Mouse (Mus musculus) cerebellum, postnatal 36 days (tissue): ENCODE results near the gene Adcy2.

ENCODE experiments used
- DNase-seq, 2 experiments: peaks; one replicate each; pipeline ENCODE4 v3.0.0; 2021 to 2022; ENCODE audit warnings: mixed read lengths in 2 of 2

The Adcy2 gene

GRCm38 (mm10) chr13:68998918-68999801 is at the start of gene Adcy2:
Gene Adcy2 (minus strand): TSS chr13:68999541.
- peak in 1 of 2 experiments; percentile 20 for DNase-seq

- no peak for DNase-seq
Measured at GRCm38 (mm10) chr13:69036991-69037597, 37.8 kb upstream of the Adcy2 start.

GRCm38 (mm10) chr13:69034621-69035020 is 35.3 kb upstream of the Adcy2 start:
- no peak for DNase-seq

- DNase-seq: no peak
Measured at GRCm38 (mm10) chr13:69033532-69033931, 34.2 kb upstream of the Adcy2 start.

GRCm38 (mm10) chr13:69029078-69029757 is 29.9 kb upstream of the Adcy2 start:
- DNase-seq: no peak

- DNase-seq: no peak
Measured at GRCm38 (mm10) chr13:69024964-69025363, 25.6 kb upstream of the Adcy2 start.

GRCm38 (mm10) chr13:69023239-69023638 is 23.9 kb upstream of the Adcy2 start:
- no peak for DNase-seq

- no peak for DNase-seq
Measured at GRCm38 (mm10) chr13:69020574-69020973, 21.2 kb upstream of the Adcy2 start.

GRCm38 (mm10) chr13:69006915-69007314 is 7.6 kb upstream of the Adcy2 start:
- DNase-seq: peak; percentile 36 to 38

- DNase-seq: no peak
Measured at GRCm38 (mm10) chr13:69006091-69006490, 6.8 kb upstream of the Adcy2 start.

- no peak for DNase-seq
Measured at GRCm38 (mm10) chr13:69004406-69004805, 5.1 kb upstream of the Adcy2 start.

- no peak for DNase-seq
Measured at GRCm38 (mm10) chr13:69002631-69003030, 3.3 kb upstream of the Adcy2 start.

- DNase-seq: no peak
Measured at GRCm38 (mm10) chr13:69002173-69002572, 2.8 kb upstream of the Adcy2 start.

- DNase-seq: no peak
Measured at GRCm38 (mm10) chr13:68999826-69000225, 485 bp upstream of the Adcy2 start.

GRCm38 (mm10) chr13:68998558-68998917 is 803 bp downstream of the Adcy2 start:
- DNase-seq: no peak

- DNase-seq: no peak
Measured at GRCm38 (mm10) chr13:68997821-68998551, 1.4 kb downstream of the Adcy2 start.

GRCm38 (mm10) chr13:68997386-68997785 is 2.0 kb downstream of the Adcy2 start:
- no peak for DNase-seq

- no peak for DNase-seq
Measured at GRCm38 (mm10) chr13:68996661-68997060, 2.7 kb downstream of the Adcy2 start.

- DNase-seq: no peak
Measured at GRCm38 (mm10) chr13:68985789-68986188, 13.6 kb downstream of the Adcy2 start.

GRCm38 (mm10) chr13:68984000-68984399 is 15.3 kb downstream of the Adcy2 start:
- no peak for DNase-seq

GRCm38 (mm10) chr13:68981048-68981447 is 18.3 kb downstream of the Adcy2 start:
- DNase-seq: no peak

GRCm38 (mm10) chr13:68973143-68973542 is 26.2 kb downstream of the Adcy2 start:
- no peak for DNase-seq

GRCm38 (mm10) chr13:68961580-68961979 is 37.8 kb downstream of the Adcy2 start:
- no peak for DNase-seq
